Comparison of ENCODE assay signal across 8 mouse cellular contexts in the genomic region with DNA sequence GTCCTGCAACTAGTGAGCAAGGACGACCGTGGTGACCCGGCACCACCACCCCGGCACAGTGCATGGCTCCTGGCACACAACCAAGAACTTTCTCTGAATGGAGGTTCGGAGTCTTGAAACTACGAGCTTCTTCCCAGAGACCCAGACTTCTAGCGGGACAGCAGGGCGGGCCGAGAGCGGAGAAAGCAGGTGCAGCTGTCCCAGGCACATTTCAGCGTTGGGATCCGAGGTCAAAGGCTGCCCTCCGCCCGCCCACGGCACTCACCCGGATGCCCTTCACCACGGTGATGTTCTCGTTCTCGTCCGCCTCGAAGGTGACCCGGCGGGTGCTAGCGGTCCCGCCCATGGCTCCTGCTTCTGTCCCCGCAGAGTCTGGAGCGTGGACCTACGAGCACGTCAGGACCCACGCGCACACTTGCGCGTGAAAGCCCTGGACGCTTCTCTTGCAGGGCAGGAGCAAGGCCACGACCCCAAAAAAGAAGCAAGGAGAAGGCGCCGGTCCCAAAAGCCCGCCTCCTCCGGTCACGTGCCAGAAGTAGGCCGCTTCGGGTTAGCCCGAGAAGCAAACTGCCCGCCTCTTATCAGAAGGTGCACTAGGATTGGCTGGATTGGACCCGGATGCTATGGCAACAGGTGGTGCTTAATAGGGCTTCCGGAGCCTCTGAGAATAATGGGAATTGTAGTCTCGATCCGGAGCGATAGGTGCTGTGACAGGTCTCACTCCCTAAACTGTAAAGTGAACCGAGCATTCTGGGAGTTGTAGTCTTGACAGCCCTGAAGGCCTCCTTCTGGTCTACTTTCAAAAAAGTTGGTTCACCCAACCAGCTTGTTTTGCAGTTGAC. TPM values are rescaled to one million over a fixed set of nuclear protein-coding genes. Genes with fewer than 3 reads are reported as not detected.
DNase-seq lines count a peak whose midpoint lies in the region; ATAC-seq and TF ChIP-seq lines count a peak whose summit lies in the region.

A gene (minus strand): TSS at position 526 of the 842 bp plus-strand sequence.

- H3K27ac ChIP-seq in embryonic facial prominence, embryonic 13.5 days: peak within 1 kb of the TSS; percentile 57
- peak within 1 kb of the TSS; percentile 86 for H3K27ac ChIP-seq in kidney, adult 2 months (ENCODE audit: insufficient read depth, low read depth, low read length)
- H3K27ac ChIP-seq in limb, embryonic 12.5 days: no peak within 1 kb of the TSS
- peak within 1 kb of the TSS; percentile 57 for H3K27ac ChIP-seq in midbrain, embryonic 15.5 days
- H3K27ac ChIP-seq in spleen, adult 2 months (ENCODE audit: insufficient read depth, low read length): peak within 1 kb of the TSS; percentile 61

- no peaks in the 10 kb centered on the region for H3K9me3 ChIP-seq in embryonic facial prominence, embryonic 13.5 days
- H3K9me3 ChIP-seq in limb, embryonic 12.5 days: no peaks in the 10 kb centered on the region
- no peaks in the 10 kb centered on the region for H3K9me3 ChIP-seq in midbrain, embryonic 15.5 days

- peaks cover 5% of the 10 kb centered on the region for H3K4me1 ChIP-seq in embryonic facial prominence, embryonic 13.5 days
- H3K4me1 ChIP-seq in kidney, adult 2 months (ENCODE audit: control insufficient read depth, insufficient read depth, low read length): peaks cover 10% of the 10 kb centered on the region; the same call in 1 of the 2 replicates
- peaks cover 15% of the 10 kb centered on the region for H3K4me1 ChIP-seq in limb, embryonic 12.5 days (replicated peaks)
- H3K4me1 ChIP-seq in midbrain, embryonic 15.5 days: peaks cover 17% of the 10 kb centered on the region
- peaks cover 5% of the 10 kb centered on the region for H3K4me1 ChIP-seq in spleen, adult 2 months (ENCODE audit: control insufficient read depth, insufficient read depth, insufficient read length)

- H3K9ac ChIP-seq in embryonic facial prominence, embryonic 13.5 days: peak within 1 kb of the TSS; percentile 91
- peak within 1 kb of the TSS; percentile 75 for H3K9ac ChIP-seq in limb, embryonic 12.5 days (replicated peaks)
- peak within 1 kb of the TSS; percentile 67 for H3K9ac ChIP-seq in midbrain, embryonic 15.5 days

- H3K27me3 ChIP-seq in embryonic facial prominence, embryonic 13.5 days: 0 out of 2 replicates have a peak, but pooled peaks cover 2% of the 10 kb centered on the region
- no peaks in the 10 kb centered on the region for H3K27me3 ChIP-seq in kidney, adult 2 months (replicated peaks; ENCODE audit: control insufficient read depth, insufficient read depth, low read length)
- H3K27me3 ChIP-seq in limb, embryonic 12.5 days: 0 out of 2 replicates have a peak, but pooled peaks cover 4% of the 10 kb centered on the region
- no peaks in the 10 kb centered on the region for H3K27me3 ChIP-seq in midbrain, embryonic 15.5 days (replicated peaks)
- H3K27me3 ChIP-seq in spleen, adult 2 months (ENCODE audit: control insufficient read depth, insufficient read depth, low read length): no peaks in the 10 kb centered on the region

- H3K36me3 ChIP-seq in embryonic facial prominence, embryonic 13.5 days: peaks cover 5% of the 10 kb centered on the region
- H3K36me3 ChIP-seq in kidney, adult 2 months (ENCODE audit: control insufficient read depth, insufficient read depth, low read length): no peaks in the 10 kb centered on the region
- H3K36me3 ChIP-seq in limb, embryonic 12.5 days: peaks cover 6% of the 10 kb centered on the region
- H3K36me3 ChIP-seq in midbrain, embryonic 15.5 days (replicated peaks): peaks cover 3% of the 10 kb centered on the region; the same call in 1 of the 2 replicates
- H3K36me3 ChIP-seq in spleen, adult 2 months (ENCODE audit: control insufficient read depth, insufficient read depth, low read length): no peaks in the 10 kb centered on the region

- ATAC-seq in embryonic facial prominence, embryonic 13.5 days (ENCODE audit: insufficient number of reproducible peaks, insufficient read depth, low FRiP score, low TSS enrichment, low read depth): peak; percentile 100
- ATAC-seq in limb, embryonic 12.5 days (ENCODE audit: insufficient number of reproducible peaks, insufficient read depth, low FRiP score, low TSS enrichment, low read depth): peak; percentile 100
- peak; percentile 100 for ATAC-seq in midbrain, embryonic 15.5 days (replicated peaks)

- TF ChIP-seq CTCF in kidney, adult 2 months (conservative IDR thresholded peaks at IDR 0.05; ENCODE audit: insufficient read depth, insufficient read length, low read depth, low read length): no peak
- TF ChIP-seq CTCF in spleen, adult 2 months (IDR thresholded peaks at IDR 0.05; ENCODE audit: extremely low read depth, insufficient read depth, insufficient read length, insufficient replicate concordance): no peak

- peak within 1 kb of the TSS; percentile 84 for H3K4me2 ChIP-seq in embryonic facial prominence, embryonic 13.5 days
- peak within 1 kb of the TSS; percentile 84 for H3K4me2 ChIP-seq in limb, embryonic 12.5 days
- peak within 1 kb of the TSS; percentile 79 for H3K4me2 ChIP-seq in midbrain, embryonic 15.5 days

- DNase-seq in 3134 (ENCODE audit: extremely low read depth, insufficient read length, low spot score): peak; percentile 87
- DNase-seq in adrenal gland, postnatal 36 days: peak; percentile 97
- peak; percentile 99 for DNase-seq in heart, adult 18-20 months
- peak; percentile 99 for DNase-seq in kidney, adult 2 months
- DNase-seq in spleen, adult 2 months (ENCODE audit: low read depth in 1 of 2, low spot score in 2 of 2): peak; percentile 96 to 98

- peak within 1 kb of the TSS; percentile 94 for H3K4me3 ChIP-seq in embryonic facial prominence, embryonic 13.5 days
- H3K4me3 ChIP-seq in kidney, adult 2 months (ENCODE audit: insufficient read depth, low read depth, low read length): peak within 1 kb of the TSS; percentile 78
- peak within 1 kb of the TSS; percentile 89 for H3K4me3 ChIP-seq in limb, embryonic 12.5 days (replicated peaks)
- H3K4me3 ChIP-seq in midbrain, embryonic 15.5 days: peak within 1 kb of the TSS; percentile 80
- H3K4me3 ChIP-seq in spleen, adult 2 months (ENCODE audit: extremely low read depth, insufficient read depth, insufficient read length): peak within 1 kb of the TSS; percentile 70

- peak; percentile 27 for TF ChIP-seq POLR2A in kidney, adult 2 months (IDR thresholded peaks at IDR 0.05; ENCODE audit: low read depth, low read length)
- no peak for TF ChIP-seq POLR2A in spleen, adult 2 months (IDR thresholded peaks at IDR 0.05; ENCODE audit: low read depth, low read length)

- WGBS in embryonic facial prominence, embryonic 13.5 days: under 1% methylated on average over 50 of the region's 50 CpGs
- WGBS in kidney, adult 2 months: under 1% methylated on average over 50 of the region's 50 CpGs
- WGBS in limb, embryonic 12.5 days: under 1% methylated on average over 50 of the region's 50 CpGs
- under 1% methylated on average over 50 of the region's 50 CpGs for WGBS in midbrain, embryonic 15.5 days
- WGBS in spleen, adult 2 months: under 1% methylated on average over 50 of the region's 50 CpGs

RNA-seq across cellular contexts. Expression of the gene that starts here (rescaled TPM):
- 100 to 1,000 TPM; 190 to 224 TPM for total RNA-seq in adrenal gland, postnatal 36 days (2021)
- polyA plus RNA-seq in embryonic facial prominence, embryonic 13.5 days (2015; fragmentation: Nextera tagmentation; extraction: Ambion mirVana): 107 TPM in 2 replicates
- total RNA-seq in heart, adult 18-20 months (2021): 100 to 1,000 TPM; 480 to 545 TPM
- polyA plus RNA-seq in kidney, adult 2 months (2012; rRNA removed): 95.1 and 98.7 TPM in 2 replicates
- polyA plus RNA-seq in limb, embryonic 12.5 days (2016; fragmentation: Nextera tagmentation; extraction: Ambion mirVana): 102 TPM in 2 replicates
- 102 and 106 TPM in 2 replicates for polyA plus RNA-seq in midbrain, embryonic 15.5 days (2015; fragmentation: Nextera tagmentation; extraction: Ambion mirVana)
- polyA plus RNA-seq in spleen, adult 2 months (2012; rRNA removed): 23.8 and 30.1 TPM in 2 replicates
